Mouse (Mus musculus): ENCODE data around the gene Gm21863. TPM values are rescaled to one million over a fixed set of nuclear protein-coding genes. Genes with fewer than 3 reads are reported as not detected.
"Not testable (repeated sequence)": the region's sequence is repeated elsewhere in the genome, so short reads cannot be mapped to it uniquely, and the experiment has no call there.

Gm21863 gene
- not detected in 2 replicates for polyA plus RNA-seq (2016; fragmentation: Nextera tagmentation; extraction: Ambion mirVana)

DNA sequence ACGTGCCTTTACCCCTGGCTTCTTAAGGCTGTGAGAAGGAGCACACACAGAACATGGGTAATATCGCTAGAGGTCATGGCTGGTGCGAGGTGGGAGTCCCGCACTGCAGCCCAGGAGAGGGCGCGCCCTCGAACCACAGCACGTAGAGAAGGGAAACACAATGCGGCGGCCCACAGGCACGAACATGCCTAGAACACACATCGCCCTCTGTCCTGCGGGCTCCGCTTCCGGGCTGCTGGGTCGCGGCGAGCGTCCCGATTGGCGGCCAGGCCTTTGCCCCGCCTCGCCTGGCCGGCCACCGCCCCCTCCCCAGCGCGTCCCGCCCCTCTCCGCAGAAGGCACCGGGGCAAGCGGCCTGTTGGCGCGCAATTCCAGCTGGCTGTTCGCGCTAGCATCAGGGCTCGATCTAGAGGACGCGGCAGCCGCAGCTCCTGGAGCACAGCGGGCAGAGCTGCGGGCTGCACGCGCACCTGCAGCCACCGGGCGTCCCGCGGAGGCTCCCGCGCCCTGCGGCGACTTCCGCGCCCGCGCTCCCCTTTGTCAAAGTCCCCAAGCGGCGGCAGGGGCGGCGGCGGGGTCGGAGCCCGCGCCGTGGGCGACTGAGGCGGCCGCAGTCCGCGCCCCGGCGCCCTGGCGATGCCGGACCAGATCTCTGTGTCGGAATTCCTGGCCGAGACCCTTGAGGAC lies at the start of gene Gm21863:
TSS of gene Gm21863 (plus strand) at position 637 of the 687 bp plus-strand sequence.
- not testable (repeated sequence) for H3K27ac ChIP-seq; H3K27me3 ChIP-seq (replicated peaks); H3K4me2 ChIP-seq (replicated peaks); H3K36me3 ChIP-seq; H3K4me1 ChIP-seq; H3K9ac ChIP-seq; ATAC-seq (ENCODE audit: low FRiP score, low read depth)
- 0 out of 2 replicates have a peak within 1 kb of the TSS, but pooled peaks have one; percentile 7 for H3K4me3 ChIP-seq
- WGBS, result 22% methylated on average over 67 of the region's 75 CpGs
- H3K9me3 ChIP-seq, result peaks cover 18% of the 10 kb centered on the region

DNA sequence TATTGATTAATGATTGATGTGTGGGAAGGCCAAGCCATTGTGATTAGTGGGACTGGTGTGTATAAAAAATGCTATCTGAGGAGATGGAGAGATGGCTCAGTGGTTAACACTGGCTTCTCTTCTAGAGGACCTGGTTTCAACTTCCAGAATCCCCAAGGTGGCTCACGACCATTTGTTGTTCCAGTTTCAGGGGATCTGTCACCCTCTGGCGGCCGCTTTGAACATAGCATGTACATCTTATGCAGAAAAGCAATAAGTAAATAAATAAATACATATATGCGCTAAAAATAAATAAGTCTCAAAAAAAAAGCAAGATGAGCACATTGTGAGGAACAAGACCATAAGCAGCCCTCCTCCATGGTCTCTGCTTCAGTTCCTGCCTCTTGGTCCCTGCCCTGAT lies 26.3 kb upstream of the Gm21863 start:
- H3K4me2 ChIP-seq (replicated peaks); H3K27me3 ChIP-seq (replicated peaks); H3K4me1 ChIP-seq; ATAC-seq (ENCODE audit: low FRiP score, low read depth); H3K27ac ChIP-seq; H3K9ac ChIP-seq; H3K36me3 ChIP-seq; H3K4me3 ChIP-seq: not testable (repeated sequence)
- WGBS, result 31% methylated on average over 4 of the region's 4 CpGs
- H3K9me3 ChIP-seq, result peaks cover 40% of the 10 kb centered on the region

Measured in neural tube, embryonic 12.5 days (tissue).